Mouse (Mus musculus) CH12.LX (cell line): ENCODE measurements around the gene Fam71e2. TPM values are rescaled to one million over a fixed set of nuclear protein-coding genes. Genes with fewer than 3 reads are reported as not detected.

Source experiments
- DNase-seq: peaks from one replicate; pipeline ENCODE4 v3.0.0-alpha.2; 2013; ENCODE audit errors: extremely low read depth
- H3K27ac ChIP-seq: 2 replicates; pipeline ENCODE4 v1.5.1; 2012; ENCODE audit warnings: low read depth, mild to moderate bottlenecking, control low read depth, moderate library complexity; ENCODE audit not compliant: insufficient read depth
- H3K27me3 ChIP-seq: replicated peaks from 2 replicates; pipeline ENCODE3; 2012; ENCODE audit warnings: inconsistent platforms
- H3K36me3 ChIP-seq, 2 experiments: replicated peaks in 1 of 2; 2 replicates each; pipeline versions ENCODE3 to v1.6.1; 2012; ENCODE audit warnings: inconsistent platforms in 1 of 2, low read length in 1 of 2, mild to moderate bottlenecking in 1 of 2, mixed read lengths in 1 of 2, moderate library complexity in 1 of 2; ENCODE audit not compliant: control insufficient read depth in 1 of 2, insufficient read depth in 1 of 2
- H3K4me1 ChIP-seq, 2 experiments: 2 replicates each; pipeline ENCODE4 v1.6.1; 2012; ENCODE audit warnings: inconsistent platforms in 1 of 2, moderate library complexity in 1 of 2; ENCODE audit not compliant: insufficient read depth in 2 of 2, control insufficient read depth in 1 of 2
- H3K4me2 ChIP-seq: 2 replicates; pipeline ENCODE4 v1.6.1; 2012; ENCODE audit warnings: low read depth, mild to moderate bottlenecking, control low read depth; ENCODE audit not compliant: poor library complexity, insufficient read depth, severe bottlenecking
- H3K4me3 ChIP-seq, 3 experiments: fragments of 150-350 bp in 1 of 3; sonication (generic) in 1 of 3; replicated peaks in 1 of 3; 2 replicates each; pipeline versions ENCODE3 to v1.5.1; 2011 to 2012; ENCODE audit warnings: low read depth in 2 of 3, low read length in 2 of 3, mild to moderate bottlenecking in 2 of 3, moderate library complexity in 2 of 3, control low read depth in 1 of 3, improper control_type of control experiment in 1 of 3, inconsistent platforms in 1 of 3, mixed read lengths in 1 of 3; ENCODE audit not compliant: poor library complexity in 1 of 3
- H3K79me2 ChIP-seq: replicated peaks from 2 replicates; pipeline ENCODE4 v1.6.1; 2012; ENCODE audit warnings: mild to moderate bottlenecking, moderate library complexity; ENCODE audit not compliant: control insufficient read depth, poor library complexity, insufficient read depth, severe bottlenecking; ENCODE audit errors: extremely low read depth
- H3K9ac ChIP-seq: 2 replicates; pipeline ENCODE4 v1.6.1; 2012; ENCODE audit warnings: low read depth, mild to moderate bottlenecking, control low read depth, moderate library complexity; ENCODE audit not compliant: insufficient read depth
- H3K9me3 ChIP-seq: replicated peaks from 2 replicates; pipeline ENCODE3; 2012; ENCODE audit warnings: low read length, inconsistent platforms, mixed read lengths
- CHD2 ChIP-seq: IDR thresholded peaks from 2 replicates; pipeline ENCODE4 v1.6.1; 2011; ENCODE audit warnings: low read length, improper control_type of control experiment
- CTCF ChIP-seq, 2 experiments: IDR thresholded peaks in 1 of 2; conservative IDR thresholded peaks in 1 of 2; 2 replicates each; pipeline ENCODE4 v1.5.1; 2011 to 2012; ENCODE audit warnings: low read depth in 2 of 2, low read length in 2 of 2, improper control_type of control experiment in 1 of 2, inconsistent platforms in 1 of 2, mild to moderate bottlenecking in 1 of 2, moderate library complexity in 1 of 2
- ELF1 ChIP-seq: IDR thresholded peaks from 2 replicates; pipeline ENCODE4 v1.6.1; 2014; ENCODE audit warnings: low read depth, mild to moderate bottlenecking, inconsistent platforms, low read length, improper control_type of control experiment
- HCFC1 ChIP-seq: IDR thresholded peaks from 2 replicates; pipeline ENCODE4 v1.6.1; 2012; ENCODE audit warnings: low read depth, mild to moderate bottlenecking, inconsistent platforms, low read length, improper control_type of control experiment
- JUN ChIP-seq: IDR thresholded peaks from 2 replicates; pipeline ENCODE4 v1.6.1; 2011; ENCODE audit warnings: low read depth, mild to moderate bottlenecking, low read length, improper control_type of control experiment, moderate library complexity; ENCODE audit not compliant: insufficient read depth
- JUND ChIP-seq: conservative IDR thresholded peaks from 2 replicates; pipeline ENCODE4 v1.6.1; 2011; ENCODE audit warnings: low read depth, low read length, improper control_type of control experiment
- KAT2A ChIP-seq: IDR thresholded peaks from 2 replicates; pipeline ENCODE4 v1.6.1; 2012; ENCODE audit warnings: low read length, improper control_type of control experiment, inconsistent platforms; ENCODE audit not compliant: insufficient replicate concordance
- MAFK ChIP-seq: IDR thresholded peaks from 2 replicates; pipeline ENCODE4 v1.6.1; 2011; ENCODE audit warnings: low read length, improper control_type of control experiment; ENCODE audit not compliant: insufficient replicate concordance
- MAX ChIP-seq: IDR thresholded peaks from 2 replicates; pipeline ENCODE4 v1.6.1; 2011; ENCODE audit warnings: low read length, improper control_type of control experiment
- MAZ ChIP-seq: IDR thresholded peaks from 2 replicates; pipeline ENCODE4 v1.6.1; 2012; ENCODE audit warnings: low read depth, mild to moderate bottlenecking, inconsistent platforms, low read length, improper control_type of control experiment, moderate library complexity
- MEF2A ChIP-seq: IDR thresholded peaks from 2 replicates; pipeline ENCODE4 v1.6.1; 2014; ENCODE audit warnings: low read depth, mild to moderate bottlenecking, inconsistent platforms, low read length, improper control_type of control experiment, borderline replicate concordance
- MXI1 ChIP-seq: IDR thresholded peaks from 2 replicates; pipeline ENCODE4 v1.6.1; 2011; ENCODE audit warnings: mild to moderate bottlenecking, low read depth, low read length, improper control_type of control experiment
- NELFE ChIP-seq: IDR thresholded peaks from 2 replicates; pipeline ENCODE4 v1.6.1; 2011; ENCODE audit warnings: low read depth, low read length, improper control_type of control experiment
- NRF1 ChIP-seq: IDR thresholded peaks from 2 replicates; pipeline ENCODE4 v1.6.1; 2014; ENCODE audit warnings: low read depth, mild to moderate bottlenecking, inconsistent platforms, low read length, improper control_type of control experiment, moderate library complexity
- PAX5 ChIP-seq: IDR thresholded peaks from 2 replicates; pipeline ENCODE4 v1.6.1; 2012; ENCODE audit warnings: low read length, inconsistent platforms, mixed read lengths
- POLR2A ChIP-seq: IDR thresholded peaks from 2 replicates; pipeline ENCODE4 v1.6.1; 2011; ENCODE audit warnings: low read depth, mild to moderate bottlenecking, improper control_type of control experiment, low read length
- POLR2AphosphoS2 ChIP-seq: IDR thresholded peaks from 2 replicates; pipeline ENCODE4 v1.6.1; 2011; ENCODE audit warnings: low read depth, low read length, improper control_type of control experiment
- RAD21 ChIP-seq: IDR thresholded peaks from 2 replicates; pipeline ENCODE4 v1.6.1; 2011; ENCODE audit warnings: low read depth, mild to moderate bottlenecking, low read length, improper control_type of control experiment, moderate library complexity
- RCOR1 ChIP-seq: conservative IDR thresholded peaks from 2 replicates; pipeline ENCODE4 v1.6.1; 2012; ENCODE audit warnings: low read depth, mild to moderate bottlenecking, inconsistent platforms, low read length, improper control_type of control experiment
- SMC3 ChIP-seq: IDR thresholded peaks from 2 replicates; pipeline ENCODE4 v1.6.1; 2011; ENCODE audit warnings: low read depth, low read length, improper control_type of control experiment
- ZC3H11A ChIP-seq: IDR thresholded peaks from 2 replicates; pipeline ENCODE4 v1.6.1; 2012; ENCODE audit warnings: low read depth, mild to moderate bottlenecking, inconsistent platforms, low read length, improper control_type of control experiment
- ZKSCAN1 ChIP-seq: IDR thresholded peaks from 2 replicates; pipeline ENCODE4 v1.6.1; 2012; ENCODE audit warnings: low read depth, inconsistent platforms, low read length, improper control_type of control experiment, borderline replicate concordance
- ZNF384 ChIP-seq: IDR thresholded peaks from 2 replicates; pipeline ENCODE4 v1.6.1; 2012; ENCODE audit warnings: low read depth, low read length, improper control_type of control experiment, inconsistent platforms
- dilution Hi-C: fragments of 300-500 bp; cut with MboI; formaldehyde crosslinking; loops from 2 replicates; pipeline ENCODE4 v1.14.3; 2020; ENCODE audit warnings: low sequenced_read_pairs; ENCODE audit not compliant: extremely low pct_unique_long_range_greater_than_20kb, extremely low pct_ligation_motif_present
- in situ Hi-C: fragments of 300-500 bp; cut with MboI; formaldehyde crosslinking; loops from 3 replicates; pipeline ENCODE4 v1.14.3; 2019; ENCODE audit warnings: low sequenced_read_pairs, low pct_ligation_motif_present, low pct_unique_long_range_greater_than_20kb, mixed read lengths
- polyA plus RNA-seq: library from polyadenylated mRNA; unstranded; fragments of >175 nt; gene quantifications from 2 replicates; pipeline ENCODE4 v1.2.1, GENCODE M21; 2012; ENCODE audit warnings: low read depth; ENCODE audit not compliant: insufficient read length
- total RNA-seq, 2 experiments: library from RNA; depleted of rRNA; stranded (reverse); fragments of 300-350 nt in 1 of 2; fragments of >200 nt in 1 of 2; gene quantifications; 2 replicates each; pipeline ENCODE4 v1.2.3; 2012 to 2014

Fam71e2 gene
- total and polyA plus RNA-seq, 3 experiments: not detected

DNA sequence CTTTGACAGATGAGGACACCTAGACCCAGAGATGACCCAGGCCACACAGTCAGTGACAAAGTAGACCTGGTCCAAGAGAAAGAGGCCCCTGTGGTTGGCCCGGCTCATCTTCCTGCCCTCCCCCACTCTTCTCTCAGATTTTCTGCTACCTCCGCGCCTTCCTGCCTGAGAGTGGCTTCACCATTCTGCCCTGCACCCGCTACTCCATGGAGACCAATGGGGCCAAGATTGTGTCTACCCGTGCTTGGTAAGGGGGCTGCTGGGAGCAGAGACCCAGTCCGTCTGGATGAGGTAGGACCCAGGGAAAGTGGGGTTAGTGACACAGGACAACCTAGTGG is 28.7 kb downstream of the Fam71e2 start:
- in situ Hi-C loops: no loop called here
- no peaks in the 10 kb centered on the region for H3K79me2 ChIP-seq
- no peak for DNase-seq
- no peak for TF ChIP-seq MXI1
- TF ChIP-seq RCOR1: no peak
- no peak for TF ChIP-seq MAFK
- no peak for TF ChIP-seq NRF1
- no peak for TF ChIP-seq ZNF384
- no peak for TF ChIP-seq PAX5
- no peak for TF ChIP-seq HCFC1
- no peak for TF ChIP-seq POLR2AphosphoS2
- no peak for TF ChIP-seq CTCF (conservative IDR thresholded peaks at IDR 0.05 in 1 of 2, IDR thresholded peaks at IDR 0.05 in 1 of 2; ENCODE audit: low read depth in 2 of 2, low read length in 2 of 2)
- no peak for TF ChIP-seq JUND
- no peaks in the 10 kb centered on the region for H3K27me3 ChIP-seq
- dilution Hi-C loops: no loop called here
- H3K4me2 ChIP-seq: no peak overlapping the region
- H3K36me3 ChIP-seq: peaks cover 34 to 57% of the 10 kb centered on the region in 2 experiments
- no peak overlapping the region for H3K27ac ChIP-seq
- no peak overlapping the region for H3K4me3 ChIP-seq
- H3K9ac ChIP-seq: no peak overlapping the region
- H3K4me1 ChIP-seq: peaks cover 5 to 24% of the 10 kb centered on the region in 2 experiments; a peak in 3 of 4 replicates
- H3K9me3 ChIP-seq: no peaks in the 10 kb centered on the region

GRCm38 (mm10) chr7:4741672-4742481 is 29.2 kb downstream of the Fam71e2 start:
- Histone ChIP-seq H3K36me3 (peaks cover 31 to 52% of the 10 kb centered on the region in 2 experiments), H3K9ac (peak overlapping the region; percentile 85; the same call in 1 of the 2 replicates), H3K27ac (no peak overlapping the region), H3K27me3 (no peaks in the 10 kb centered on the region), H3K79me2 (no peaks in the 10 kb centered on the region)
- no peak for DNase-seq
- in situ Hi-C loops (no loop called here), dilution Hi-C loops (no loop called here)
- TF ChIP-seq JUN: no peak
- no peak for TF ChIP-seq SMC3
- TF ChIP-seq CHD2: no peak
- no peak for TF ChIP-seq NELFE
- no peak for TF ChIP-seq NRF1
- TF ChIP-seq RAD21: no peak
- no peak for TF ChIP-seq ELF1
- TF ChIP-seq POLR2A: no peak
- no peak for TF ChIP-seq ZC3H11A
- no peak for TF ChIP-seq ZKSCAN1
- TF ChIP-seq JUND: no peak
- no peak for TF ChIP-seq MEF2A
- TF ChIP-seq PAX5: no peak
- TF ChIP-seq MAZ: no peak
- no peak for TF ChIP-seq MAX
- no peak for TF ChIP-seq MAFK
- TF ChIP-seq MXI1: no peak
- no peak for TF ChIP-seq KAT2A
- TF ChIP-seq, all 38 proteins: peak for 0
- H3K4me2 ChIP-seq: no peak overlapping the region; the same call in 1 of the 2 replicates
- peak overlapping the region in 2 of 3 experiments; percentile 87 to 98 for H3K4me3 ChIP-seq
- H3K9me3 ChIP-seq: no peaks in the 10 kb centered on the region
- peaks cover 5 to 24% of the 10 kb centered on the region in 2 experiments; a peak in 3 of 4 replicates for H3K4me1 ChIP-seq
